Mouse (Mus musculus): ENCODE data around the gene Gpn3.

Gene Gpn3

DNA sequence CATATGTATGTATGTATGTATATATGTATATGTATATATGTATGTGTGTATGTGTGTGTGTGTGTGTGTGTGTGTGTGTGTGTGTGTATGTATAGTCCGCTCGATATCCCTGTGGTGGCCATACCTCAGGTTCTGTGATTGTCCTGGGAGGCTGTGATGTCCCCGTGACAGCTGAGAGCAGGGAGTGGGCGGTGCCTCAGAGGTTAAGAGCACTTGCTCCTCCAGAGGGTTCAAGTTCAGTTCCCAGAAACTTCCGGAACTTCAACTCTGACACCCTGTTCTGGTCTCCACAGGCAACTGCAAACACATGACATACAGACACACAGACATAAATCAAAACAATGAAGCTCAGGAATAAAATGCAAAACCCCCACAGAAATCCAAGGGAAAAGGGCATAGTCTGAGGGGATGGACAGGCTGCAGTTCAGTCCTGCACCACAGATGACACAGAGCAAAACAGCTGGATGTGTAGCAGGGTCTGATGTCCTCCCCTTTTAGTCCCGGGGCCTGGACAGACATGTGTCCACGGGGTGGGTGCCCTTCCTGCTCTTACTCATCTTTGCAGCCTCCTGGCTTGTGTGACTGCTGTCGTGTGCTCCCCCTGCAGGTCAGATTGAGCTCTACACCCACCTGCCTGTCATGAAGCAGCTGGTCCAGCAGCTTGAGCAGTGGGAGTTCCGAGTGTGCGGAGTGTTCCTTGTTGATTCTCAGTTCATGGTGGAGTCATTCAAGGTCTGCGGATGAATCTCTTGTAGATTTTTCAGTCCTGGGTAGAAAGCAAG, 7.9 kb downstream of the Gpn3 start:
- in situ Hi-C loops (cut with MboI; ENCODE audit: unreplicated experiment in 2 of 2) = no loop called here

GRCm38 (mm10) chr5:122390006-122390405, 18.3 kb downstream of the Gpn3 start:
- in situ Hi-C loops (cut with MboI; ENCODE audit: unreplicated experiment in 2 of 2) = loop anchor here (5.0 kb wide), 3 partner anchors 123 to 263 kb away; no protein-coding TSS in a partner anchor

GRCm38 (mm10) chr5:122390671-122391070, 19.0 kb downstream of the Gpn3 start:
- in situ Hi-C loops (cut with MboI; ENCODE audit: unreplicated experiment in 2 of 2) = loop anchor here (5.0 kb wide), 3 partner anchors 123 to 263 kb away; no protein-coding TSS in a partner anchor

- in situ Hi-C loops (cut with MboI; ENCODE audit: unreplicated experiment in 2 of 2) = loop anchor here (5.0 kb wide), 3 partner anchors 124 to 264 kb away; no protein-coding TSS in a partner anchor
Observed at GRCm38 (mm10) chr5:122391178-122391785, 19.6 kb downstream of the Gpn3 start.

GRCm38 (mm10) chr5:122391786-122392180, 20.1 kb downstream of the Gpn3 start, which contains the start of gene Arpc3:
Gene Arpc3, plus strand, starts transcription at chr5:122391878.
- in situ Hi-C loops (cut with MboI; ENCODE audit: unreplicated experiment in 2 of 2) = loop anchor here (5.0 kb wide), 3 partner anchors 124 to 264 kb away; no protein-coding TSS in a partner anchor

GRCm38 (mm10) chr5:122392227-122393004, 20.7 kb downstream of the Gpn3 start:
- in situ Hi-C loops (cut with MboI; ENCODE audit: unreplicated experiment in 2 of 2) = loop anchor here (5.0 kb wide), 3 partner anchors 125 to 265 kb away; no protein-coding TSS in a partner anchor

GRCm38 (mm10) chr5:122393887-122394286, 22.2 kb downstream of the Gpn3 start:
- in situ Hi-C loops (cut with MboI; ENCODE audit: unreplicated experiment in 2 of 2) = loop anchor here (5.0 kb wide), 3 partner anchors 127 to 267 kb away; no protein-coding TSS in a partner anchor

- in situ Hi-C loops (cut with MboI; ENCODE audit: unreplicated experiment in 2 of 2) = no loop called here
Observed at GRCm38 (mm10) chr5:122396791-122397190, 25.1 kb downstream of the Gpn3 start.

DNA sequence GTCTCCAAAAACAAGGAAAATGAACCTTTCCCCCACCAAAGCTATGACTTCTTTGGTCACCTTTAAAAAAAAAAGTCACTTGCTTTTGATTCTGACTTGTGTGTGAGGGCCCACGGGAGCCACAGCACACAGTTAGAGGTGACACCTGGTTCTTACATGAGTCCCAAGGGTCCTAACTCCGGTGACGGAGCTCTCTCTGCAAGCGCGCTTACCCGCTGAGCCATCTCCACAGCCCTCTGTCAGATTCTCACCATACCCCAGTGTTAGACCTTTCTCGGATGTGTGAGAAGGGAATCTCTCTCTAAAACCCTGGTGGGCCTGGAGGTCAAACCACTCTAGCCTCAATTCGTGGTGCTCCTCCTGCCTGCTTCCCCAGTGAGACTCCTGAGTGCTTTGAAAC, 25.8 kb downstream of the Gpn3 start:
- in situ Hi-C loops (cut with MboI; ENCODE audit: unreplicated experiment in 2 of 2) = no loop called here

DNA sequence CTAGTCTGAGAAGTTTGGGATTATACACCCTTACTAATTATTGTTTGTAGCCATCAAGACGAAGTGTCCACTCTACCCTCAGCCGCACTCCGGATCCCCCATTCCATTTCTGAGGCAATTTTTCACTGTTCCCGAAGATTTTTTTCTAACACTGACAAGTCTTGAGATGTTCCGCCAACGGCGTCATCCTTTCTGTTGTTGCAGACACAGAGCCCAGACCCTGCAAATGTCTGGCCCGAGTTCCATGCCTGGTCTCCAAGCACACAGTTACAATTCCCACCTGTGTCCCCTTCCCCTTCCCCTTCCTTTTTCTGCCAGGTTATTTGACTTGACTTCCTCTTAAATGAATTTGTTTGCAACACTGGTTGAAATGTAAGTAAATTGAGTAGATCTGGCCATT, 28.2 kb downstream of the Gpn3 start:
- in situ Hi-C loops (cut with MboI; ENCODE audit: unreplicated experiment in 2 of 2) = loop anchor here in 1 of 2 experiments (5.0 to 10.0 kb wide), 2 partner anchors 325 to 467 kb away; no protein-coding TSS in a partner anchor

- in situ Hi-C loops (cut with MboI; ENCODE audit: unreplicated experiment in 2 of 2) = loop anchor here in 1 of 2 experiments (5.0 to 10.0 kb wide), 2 partner anchors 324 to 467 kb away; no protein-coding TSS in a partner anchor
Observed at GRCm38 (mm10) chr5:122400628-122401302, 29.1 kb downstream of the Gpn3 start.

- in situ Hi-C loops (cut with MboI; ENCODE audit: unreplicated experiment in 2 of 2) = loop anchor here in 1 of 2 experiments (5.0 to 10.0 kb wide), 2 partner anchors 324 to 466 kb away; no protein-coding TSS in a partner anchor
Observed at GRCm38 (mm10) chr5:122401303-122401640, 29.6 kb downstream of the Gpn3 start.

DNA sequence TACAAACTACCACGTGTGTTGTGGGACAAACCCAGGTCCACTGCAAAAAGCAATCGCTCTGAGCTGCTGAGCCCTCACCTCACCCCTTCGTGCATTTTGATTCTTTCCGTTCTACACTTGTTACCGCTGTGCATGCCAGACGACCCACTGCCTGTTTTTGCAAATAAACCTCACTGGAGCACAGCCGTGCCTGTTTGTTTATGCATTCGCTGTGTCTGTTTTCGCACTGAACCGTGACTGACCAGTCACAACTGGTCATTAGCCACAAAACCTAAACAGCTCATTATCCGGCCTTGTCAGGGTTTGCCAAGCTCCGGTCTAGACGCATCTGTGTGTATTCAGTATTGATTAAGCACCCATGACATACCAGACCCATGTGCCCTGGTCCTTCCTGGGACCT, 30.5 kb downstream of the Gpn3 start:
- in situ Hi-C loops (cut with MboI; ENCODE audit: unreplicated experiment in 2 of 2) = loop anchor here in 1 of 2 experiments (5.0 to 10.0 kb wide), 2 partner anchors 323 to 465 kb away; no protein-coding TSS in a partner anchor

GRCm38 (mm10) chr5:122402772-122403171, 31.1 kb downstream of the Gpn3 start:
- in situ Hi-C loops (cut with MboI; ENCODE audit: unreplicated experiment in 2 of 2) = loop anchor here in 1 of 2 experiments (5.0 to 10.0 kb wide), 2 partner anchors 322 to 465 kb away; no protein-coding TSS in a partner anchor

GRCm38 (mm10) chr5:122403362-122403761, 31.7 kb downstream of the Gpn3 start:
- in situ Hi-C loops (cut with MboI; ENCODE audit: unreplicated experiment in 2 of 2) = loop anchor here in 1 of 2 experiments (5.0 to 10.0 kb wide), 2 partner anchors 321 to 464 kb away; no protein-coding TSS in a partner anchor

DNA sequence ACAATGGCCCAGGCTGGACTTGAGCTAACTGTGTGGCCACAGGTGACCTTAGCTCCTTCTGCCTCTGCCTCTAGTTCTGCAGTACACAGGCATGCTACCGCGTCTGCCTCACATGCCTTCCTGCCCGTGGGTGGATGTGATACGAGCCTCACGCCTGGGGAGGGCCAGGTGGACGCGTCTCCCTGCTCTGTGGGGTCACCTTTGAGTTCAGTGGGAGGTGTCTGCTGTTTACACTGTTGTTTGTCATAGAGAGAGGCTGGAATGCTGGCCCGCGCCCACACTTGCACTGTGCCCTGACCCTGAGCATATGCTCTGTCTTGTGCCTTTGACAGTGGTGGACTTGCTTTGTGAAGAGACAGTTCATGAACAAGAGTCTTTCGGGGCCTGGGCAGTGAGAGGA, 33.9 kb downstream of the Gpn3 start:
- in situ Hi-C loops (cut with MboI; ENCODE audit: unreplicated experiment in 2 of 2) = loop anchor here (5.0 to 10.0 kb wide), 3 partner anchors 222 to 319 kb away; no protein-coding TSS in a partner anchor

DNA sequence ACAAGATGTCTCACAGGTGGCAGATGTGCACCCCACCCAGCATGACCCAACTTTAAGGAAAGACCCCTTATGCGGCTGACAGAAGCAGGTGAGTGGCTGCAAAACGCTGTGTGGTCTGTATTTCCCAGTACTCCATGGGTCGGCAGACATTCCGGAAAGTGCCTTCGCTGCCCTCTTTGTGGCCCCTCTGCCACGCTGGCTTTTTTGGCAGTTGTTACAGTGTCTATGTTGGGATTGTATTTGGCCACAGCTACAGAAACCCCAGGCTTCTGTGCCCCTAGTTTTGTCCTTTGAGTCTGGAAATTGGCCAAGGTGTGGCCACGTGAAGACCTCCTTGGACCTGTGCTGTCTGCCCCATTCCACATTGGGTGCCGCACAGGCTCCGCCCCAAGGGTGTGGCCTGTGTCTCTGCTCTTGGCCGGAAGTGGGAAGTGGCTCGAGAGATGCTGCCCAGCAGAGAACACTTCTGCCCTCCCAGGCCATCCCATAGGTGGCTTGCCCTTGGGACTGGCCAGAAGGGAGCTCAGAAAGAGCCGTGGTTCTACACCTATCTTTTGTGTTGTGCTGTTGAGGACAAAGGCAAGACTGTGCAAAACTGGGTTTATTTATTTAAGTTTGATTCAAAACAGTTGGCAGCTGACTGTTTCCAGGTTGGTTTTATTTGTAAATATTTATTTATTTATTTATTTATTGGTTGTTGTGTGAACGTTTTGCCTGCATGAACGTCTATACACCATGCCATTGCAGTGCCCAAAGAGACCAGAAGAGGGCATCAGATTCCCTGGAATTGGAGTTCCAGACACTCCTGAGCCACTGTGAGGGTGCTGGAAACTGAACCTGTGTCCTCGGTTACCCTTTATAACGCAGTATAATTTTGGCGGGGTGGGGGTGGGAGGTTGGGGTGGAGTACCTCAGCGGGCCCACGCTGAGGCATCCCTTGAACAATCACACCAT, 38.3 kb downstream of the Gpn3 start:
- in situ Hi-C loops (cut with MboI; ENCODE audit: unreplicated experiment in 2 of 2) = loop anchor here (5.0 to 10.0 kb wide), 3 partner anchors 217 to 315 kb away; no protein-coding TSS in a partner anchor

GRCm38 (mm10) chr5:122411892-122412291, 40.2 kb downstream of the Gpn3 start:
- in situ Hi-C loops (cut with MboI; ENCODE audit: unreplicated experiment in 2 of 2) = loop anchor here in 1 of 2 experiments (10.0 kb wide), 1 partner anchor 313 kb away; no protein-coding TSS in a partner anchor

Measured in v-Abl transformed pro-B cells (cell line).